Mouse (Mus musculus) brain, embryonic 14.5 days (tissue): ENCODE data around the gene Bcar1.

Experiments used
- CTCF ChIP-seq: fragments of 200-500 bp; IDR thresholded peaks from 2 replicates; pipeline ENCODE4 v1.5.1; 2012; ENCODE audit warnings: inconsistent platforms, mild to moderate bottlenecking, moderate library complexity, borderline replicate concordance; ENCODE audit not compliant: insufficient read depth, insufficient read length; ENCODE audit errors: extremely low read depth
- POLR2A ChIP-seq: fragments of 200-500 bp; IDR thresholded peaks from 2 replicates; pipeline ENCODE4 v1.6.1; 2012; ENCODE audit warnings: mild to moderate bottlenecking, inconsistent platforms, borderline replicate concordance; ENCODE audit not compliant: poor library complexity, insufficient read depth, insufficient read length, severe bottlenecking; ENCODE audit errors: extremely low read depth

GRCm38 (mm10) chr8:111779690-111780089, 36.1 kb upstream of the Bcar1 start:
- TF ChIP-seq CTCF (no peak), POLR2A (no peak)
